Mouse (Mus musculus): ENCODE measurements around the gene Tcf12. TPM values are rescaled to one million over a fixed set of nuclear protein-coding genes. Genes with fewer than 3 reads are reported as not detected.
A peak's percentile ranks its signal among the peaks of the same experiment; 100 is the strongest.

Gene Tcf12
- polyA plus RNA-seq, 1 experiment from 2014 or later, result 64.8 TPM

DNA sequence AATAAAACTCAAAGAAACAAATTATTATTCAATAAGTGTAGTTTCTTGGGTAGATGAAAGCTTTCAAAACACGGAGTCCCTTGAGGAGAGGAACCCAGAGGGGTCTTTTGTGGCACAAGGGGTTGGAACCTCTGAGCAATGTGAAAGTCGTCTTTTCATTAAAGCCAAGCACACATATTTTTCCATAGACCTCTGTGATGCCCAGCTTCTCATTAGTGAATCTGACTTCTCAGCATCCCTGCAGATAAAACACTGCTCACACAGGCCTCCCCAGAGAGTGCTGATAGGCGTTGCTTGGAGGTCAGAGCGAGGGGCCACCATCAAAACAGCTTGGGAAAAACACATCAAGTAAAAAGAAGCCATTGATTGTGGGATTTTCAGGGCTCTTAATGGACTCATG lies 298.8 kb downstream of the Tcf12 start:
- 59% methylated on average over 4 of the region's 4 CpGs for WGBS

GRCm38 (mm10) chr9:71812402-71812801 lies 299.3 kb downstream of the Tcf12 start:
- 37% methylated on average over 4 of the region's 4 CpGs for WGBS
- H3K4me3 ChIP-seq, result no peak overlapping the region
- no peaks in the 10 kb centered on the region for H3K27me3 ChIP-seq (ENCODE audit: insufficient read depth, poor library complexity, severe bottlenecking)
- no peak overlapping the region for H3K27ac ChIP-seq
- H3K4me1 ChIP-seq, result peaks cover 11% of the 10 kb centered on the region
- no peaks in the 10 kb centered on the region for H3K36me3 ChIP-seq
- DNase-seq (ENCODE audit: low spot score), result no peak
- H3K9me3 ChIP-seq, result no peaks in the 10 kb centered on the region

More for the DNA sequence above, 298.8 kb downstream of the Tcf12 start:
- Histone ChIP-seq H3K27me3 (ENCODE audit: insufficient read depth, poor library complexity, severe bottlenecking) (no peaks in the 10 kb centered on the region), H3K9me3 (no peaks in the 10 kb centered on the region), H3K36me3 (no peaks in the 10 kb centered on the region), H3K4me1 (peaks cover 11% of the 10 kb centered on the region), H3K4me3 (no peak overlapping the region), H3K27ac (no peak overlapping the region)
- DNase-seq (ENCODE audit: low spot score), result no peak

DNA sequence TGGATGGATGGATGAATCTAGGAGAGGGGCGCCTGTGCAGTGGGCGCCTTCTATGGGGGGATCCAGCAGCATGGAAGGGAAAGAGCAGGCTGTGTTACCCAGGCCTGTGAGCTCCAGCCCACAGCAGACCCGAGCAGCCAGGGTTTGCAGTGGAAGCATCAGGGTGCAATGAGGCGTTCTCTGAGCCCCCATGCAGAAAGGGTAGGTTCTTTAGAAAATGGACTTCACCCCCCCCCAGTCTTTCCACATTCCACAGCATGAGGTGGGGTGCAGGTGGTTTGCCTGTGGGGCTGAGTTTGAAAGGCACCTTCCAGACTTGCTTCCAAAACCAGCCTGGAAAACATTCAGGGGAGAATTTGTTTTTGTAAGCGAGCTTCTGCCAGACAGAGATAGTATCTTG lies 300.3 kb downstream of the Tcf12 start:
- Histone ChIP-seq H3K27me3 (ENCODE audit: insufficient read depth, poor library complexity, severe bottlenecking) (no peaks in the 10 kb centered on the region), H3K4me1 (peaks cover 11% of the 10 kb centered on the region), H3K4me3 (no peak overlapping the region), H3K27ac (no peak overlapping the region), H3K9me3 (no peaks in the 10 kb centered on the region), H3K36me3 (no peaks in the 10 kb centered on the region)
- DNase-seq (ENCODE audit: low spot score), result no peak
- WGBS, result 67% methylated on average over 5 of the region's 5 CpGs

DNA sequence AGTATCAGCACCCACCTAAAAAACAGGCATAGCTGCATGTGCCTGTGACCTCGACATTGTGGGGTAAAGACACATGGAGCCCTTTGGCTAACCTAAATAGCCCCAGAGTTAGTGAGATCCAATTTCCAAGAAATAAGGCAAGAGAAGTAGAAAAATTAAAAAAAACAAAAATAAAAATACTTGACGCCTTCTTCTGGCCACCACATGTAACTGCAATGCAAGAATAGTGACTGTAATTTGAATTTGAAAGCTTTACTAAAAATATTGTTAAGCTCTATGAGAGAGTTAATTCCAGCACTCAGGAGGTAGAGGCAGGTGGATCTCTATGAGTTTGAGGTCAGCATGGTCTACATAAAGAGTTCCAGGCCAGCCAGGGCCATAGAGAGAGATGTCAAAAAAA lies 300.9 kb downstream of the Tcf12 start:
- H3K36me3 ChIP-seq, result no peaks in the 10 kb centered on the region
- no peaks in the 10 kb centered on the region for H3K9me3 ChIP-seq
- no peak for DNase-seq (ENCODE audit: low spot score)
- no peak overlapping the region for H3K4me3 ChIP-seq
- 72% methylated on average over 2 of the region's 2 CpGs for WGBS
- peaks cover 18% of the 10 kb centered on the region for H3K4me1 ChIP-seq
- no peak overlapping the region for H3K27ac ChIP-seq
- H3K27me3 ChIP-seq (ENCODE audit: insufficient read depth, poor library complexity, severe bottlenecking), result no peaks in the 10 kb centered on the region

DNA sequence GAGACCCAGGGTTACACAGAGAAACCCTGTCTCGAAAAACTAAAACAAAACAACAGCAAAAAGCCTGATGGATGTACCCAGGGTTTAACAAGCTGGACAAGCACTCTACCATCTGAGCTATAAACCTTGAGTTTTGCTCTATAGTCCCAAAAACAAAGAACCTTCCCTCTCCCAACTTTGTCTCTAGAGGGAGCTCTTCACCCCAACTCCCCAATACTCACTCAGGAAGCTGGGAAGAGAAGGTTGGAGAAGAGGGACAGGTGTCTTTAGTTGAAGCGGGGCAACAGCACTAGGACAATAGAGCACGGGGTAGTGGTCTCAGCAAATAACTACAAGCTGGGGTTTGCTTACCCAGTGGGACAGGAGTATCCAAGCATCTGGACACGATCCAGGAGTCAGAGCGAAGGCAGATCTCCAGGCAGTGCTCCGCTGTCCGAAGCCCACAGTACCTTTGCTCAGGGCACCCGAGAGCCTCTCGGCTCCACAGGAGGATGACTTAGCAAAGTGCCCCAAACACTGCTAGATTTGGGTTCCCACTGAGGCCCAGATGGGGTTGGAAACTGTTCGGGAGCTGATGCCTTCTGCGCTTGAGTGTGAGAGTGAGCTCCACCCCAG lies 302.9 kb downstream of the Tcf12 start:
- H3K4me1 ChIP-seq, result peaks cover 29% of the 10 kb centered on the region

DNA sequence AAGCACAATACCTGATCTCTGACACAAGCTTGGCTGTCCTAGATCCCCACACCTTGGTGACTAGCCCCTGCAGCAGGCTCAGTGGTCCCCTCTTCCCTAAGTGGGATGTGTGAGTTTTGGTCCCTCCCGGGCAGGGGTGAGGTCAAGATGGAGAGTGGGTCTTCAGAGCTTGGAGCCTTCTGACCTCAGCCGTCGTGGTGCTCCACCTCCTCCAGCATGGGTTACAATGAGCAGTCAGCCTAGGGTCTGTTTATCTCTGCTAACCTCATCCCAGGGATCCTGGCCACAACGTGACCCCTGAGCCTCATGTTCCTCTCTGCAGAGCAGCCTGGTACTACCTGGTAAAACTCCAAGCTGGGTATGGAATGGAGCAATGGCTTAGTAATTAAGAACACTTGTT lies 303.9 kb downstream of the Tcf12 start:
- Histone ChIP-seq H3K4me1 (peaks cover 36% of the 10 kb centered on the region), H3K9me3 (no peaks in the 10 kb centered on the region), H3K27ac (no peak overlapping the region), H3K36me3 (no peaks in the 10 kb centered on the region), H3K4me3 (no peak overlapping the region), H3K27me3 (ENCODE audit: insufficient read depth, poor library complexity, severe bottlenecking) (no peaks in the 10 kb centered on the region)
- no peak for DNase-seq (ENCODE audit: low spot score)
- WGBS, result 48% methylated on average over 4 of the region's 4 CpGs

More for the DNA sequence above, 302.9 kb downstream of the Tcf12 start:
- H3K36me3 ChIP-seq, result no peaks in the 10 kb centered on the region
- 0 out of 2 replicates have a peak overlapping the region, but pooled peaks have one; percentile 19 for H3K27ac ChIP-seq
- no peak for DNase-seq (ENCODE audit: low spot score)
- H3K9me3 ChIP-seq, result no peaks in the 10 kb centered on the region
- no peaks in the 10 kb centered on the region for H3K27me3 ChIP-seq (ENCODE audit: insufficient read depth, poor library complexity, severe bottlenecking)
- WGBS, result 39% methylated on average over 11 of the region's 11 CpGs
- H3K4me3 ChIP-seq, result peak overlapping the region; percentile 45

DNA sequence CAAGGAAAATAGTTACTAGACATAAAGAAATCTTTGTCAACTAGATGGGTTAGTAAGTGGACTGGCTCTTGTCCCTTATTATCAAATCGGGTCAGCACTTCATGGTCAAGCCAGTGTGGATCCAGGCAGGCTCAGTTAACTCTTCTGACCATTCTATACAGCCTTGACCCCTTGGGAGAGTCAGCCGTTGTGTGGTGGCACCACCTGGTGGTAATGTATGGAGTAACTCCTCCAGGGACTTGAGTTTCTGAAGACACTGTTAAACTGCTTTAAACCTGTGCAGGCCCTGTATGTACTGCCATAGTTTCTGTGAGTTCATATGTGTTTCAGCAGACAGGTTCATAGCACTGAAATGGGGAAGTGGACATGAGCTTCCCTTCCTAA lies 305.3 kb downstream of the Tcf12 start:
- H3K4me3 ChIP-seq, result no peak overlapping the region
- 6% methylated on average over 2 of the region's 2 CpGs for WGBS
- no peaks in the 10 kb centered on the region for H3K36me3 ChIP-seq
- H3K9me3 ChIP-seq, result no peaks in the 10 kb centered on the region
- peak; percentile 89 for DNase-seq (ENCODE audit: low spot score)
- H3K27ac ChIP-seq, result 0 out of 2 replicates have a peak overlapping the region, but pooled peaks have one; percentile 65
- 0 out of 2 replicates have a peak, but pooled peaks cover 11% of the 10 kb centered on the region for H3K27me3 ChIP-seq (ENCODE audit: insufficient read depth, poor library complexity, severe bottlenecking)
- H3K4me1 ChIP-seq, result peaks cover 33% of the 10 kb centered on the region

DNA sequence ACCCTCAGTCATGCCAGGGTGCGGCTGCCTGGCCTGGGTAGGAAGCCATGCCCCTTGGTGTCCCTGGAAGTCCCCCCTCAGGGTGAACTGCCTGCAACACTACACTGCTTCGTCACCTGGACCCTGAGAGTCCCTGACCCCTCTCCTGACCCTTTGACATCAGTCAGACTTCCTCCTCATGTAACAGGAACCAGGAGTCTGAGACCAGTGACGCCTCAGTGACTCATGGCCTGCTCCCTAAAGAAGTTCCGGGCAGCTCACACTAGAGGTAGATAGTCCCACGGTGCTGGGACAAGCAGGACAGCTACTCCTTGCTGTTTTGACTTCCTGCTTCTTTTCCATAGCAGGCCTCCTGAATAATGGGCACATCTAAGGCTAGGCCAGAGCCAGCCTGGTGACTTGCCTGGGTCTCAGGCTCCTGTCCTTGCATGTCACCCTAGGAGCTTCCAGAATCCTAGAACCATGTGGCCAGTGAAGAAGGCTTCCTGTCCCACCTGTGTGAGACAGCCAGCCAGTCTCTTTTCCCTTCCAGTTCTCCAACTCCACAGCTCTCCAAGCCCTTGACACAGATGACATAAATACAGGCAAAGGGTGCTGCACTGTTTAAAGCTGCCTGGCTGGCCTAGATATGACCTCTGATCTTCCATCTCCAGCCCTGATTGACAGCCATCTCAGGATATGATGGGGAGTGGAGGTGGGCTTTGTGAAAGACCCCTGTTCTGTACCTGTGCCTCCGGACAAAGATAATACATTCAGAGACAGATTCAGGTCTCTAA lies 305.8 kb downstream of the Tcf12 start:
- H3K27ac ChIP-seq, result peak overlapping the region; percentile 65; the same call in 1 of the 2 replicates
- H3K27me3 ChIP-seq (ENCODE audit: insufficient read depth, poor library complexity, severe bottlenecking), result 0 out of 2 replicates have a peak, but pooled peaks cover 14% of the 10 kb centered on the region
- H3K9me3 ChIP-seq, result no peaks in the 10 kb centered on the region
- peaks cover 36% of the 10 kb centered on the region for H3K4me1 ChIP-seq
- no peak for DNase-seq (ENCODE audit: low spot score)
- WGBS, result 57% methylated on average over 6 of the region's 6 CpGs
- H3K4me3 ChIP-seq, result no peak overlapping the region
- H3K36me3 ChIP-seq, result no peaks in the 10 kb centered on the region

DNA sequence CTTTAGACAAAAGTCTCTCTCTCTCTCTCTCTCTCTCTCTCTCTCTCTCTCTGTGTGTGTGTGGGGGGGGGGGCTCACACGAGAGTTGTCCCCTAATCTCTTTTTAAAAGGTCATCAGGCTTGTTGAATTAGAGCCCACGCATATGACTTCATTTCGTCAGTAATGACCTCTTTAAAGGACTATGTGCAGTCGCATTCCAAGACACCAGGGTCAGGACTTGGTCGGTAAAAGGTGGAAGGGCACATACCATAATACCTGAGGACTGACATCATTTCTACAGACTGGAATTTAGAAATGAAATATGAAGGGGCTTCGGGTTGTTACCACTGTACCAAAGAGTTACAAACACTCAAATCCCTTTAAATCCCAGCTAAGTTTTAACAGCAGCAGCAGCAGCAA lies 307.6 kb downstream of the Tcf12 start:
- 29% methylated on average over 6 of the region's 6 CpGs for WGBS
- H3K4me1 ChIP-seq, result peaks cover 32% of the 10 kb centered on the region
- H3K4me3 ChIP-seq, result no peak overlapping the region
- H3K27me3 ChIP-seq (ENCODE audit: insufficient read depth, poor library complexity, severe bottlenecking), result 0 out of 2 replicates have a peak, but pooled peaks cover 14% of the 10 kb centered on the region
- no peaks in the 10 kb centered on the region for H3K36me3 ChIP-seq
- no peaks in the 10 kb centered on the region for H3K9me3 ChIP-seq
- DNase-seq (ENCODE audit: low spot score), result no peak
- peak overlapping the region; percentile 47; the same call in 1 of the 2 replicates for H3K27ac ChIP-seq

DNA sequence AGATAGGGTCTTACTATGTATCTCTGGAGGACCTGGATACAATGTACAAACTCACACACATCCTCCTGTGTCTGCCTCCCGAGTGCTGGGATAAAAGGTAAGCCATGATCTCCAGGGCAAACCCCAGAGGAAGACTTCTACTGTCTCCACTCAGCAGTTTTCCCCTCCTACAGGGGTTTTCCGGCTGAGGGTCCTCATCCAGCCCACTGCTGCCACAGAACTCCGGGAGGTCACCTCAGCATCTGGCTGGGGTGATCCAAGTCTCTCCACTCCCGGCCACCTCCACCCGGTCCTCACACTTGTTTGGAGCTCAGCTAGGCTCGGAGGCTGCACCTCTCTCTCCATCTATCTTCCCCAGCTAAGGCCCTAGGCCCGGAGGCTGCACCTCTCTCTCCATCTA lies 308.4 kb downstream of the Tcf12 start:
- 56% methylated on average over 7 of the region's 7 CpGs for WGBS
- Histone ChIP-seq H3K4me3 (no peak overlapping the region), H3K9me3 (no peaks in the 10 kb centered on the region), H3K27me3 (ENCODE audit: insufficient read depth, poor library complexity, severe bottlenecking) (0 out of 2 replicates have a peak, but pooled peaks cover 14% of the 10 kb centered on the region), H3K36me3 (no peaks in the 10 kb centered on the region), H3K27ac (peak overlapping the region; percentile 53; the same call in 1 of the 2 replicates), H3K4me1 (peaks cover 27% of the 10 kb centered on the region)
- no peak for DNase-seq (ENCODE audit: low spot score)

- Histone ChIP-seq H3K4me1 (peaks cover 15% of the 10 kb centered on the region), H3K36me3 (no peaks in the 10 kb centered on the region), H3K27me3 (ENCODE audit: insufficient read depth, poor library complexity, severe bottlenecking) (0 out of 2 replicates have a peak, but pooled peaks cover 14% of the 10 kb centered on the region), H3K4me3 (no peak overlapping the region), H3K27ac (no peak overlapping the region; the same call in 1 of the 2 replicates), H3K9me3 (no peaks in the 10 kb centered on the region)
- WGBS, result 80% methylated on average over 5 of the region's 5 CpGs
- DNase-seq (ENCODE audit: low spot score), result no peak
These were observed 312.1 kb downstream of the Tcf12 start for GRCm38 (mm10) chr9:71799598-71799997.

DNA sequence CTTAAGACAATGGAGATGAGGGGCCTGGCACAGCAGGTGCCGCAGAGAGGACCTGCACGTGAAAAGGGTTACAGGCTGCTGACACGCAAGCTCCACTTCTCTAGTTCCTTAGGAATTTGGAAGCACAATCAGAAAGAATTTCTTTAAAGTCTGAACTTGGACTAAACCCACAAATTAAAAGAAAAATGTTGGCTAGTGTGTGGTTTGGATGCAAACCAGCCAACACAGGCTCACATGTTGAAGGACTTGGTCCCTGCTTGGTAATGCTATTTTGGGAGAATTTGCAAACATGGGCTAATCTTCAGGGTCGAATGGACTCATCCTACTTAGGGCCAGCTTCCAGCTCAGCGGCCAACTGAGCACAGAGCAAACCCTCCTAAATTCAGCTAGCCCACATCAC lies 313.5 kb downstream of the Tcf12 start:
- Histone ChIP-seq H3K36me3 (no peaks in the 10 kb centered on the region), H3K4me1 (peaks cover 4% of the 10 kb centered on the region), H3K27ac (no peak overlapping the region), H3K4me3 (no peak overlapping the region), H3K9me3 (no peaks in the 10 kb centered on the region), H3K27me3 (ENCODE audit: insufficient read depth, poor library complexity, severe bottlenecking) (0 out of 2 replicates have a peak, but pooled peaks cover 14% of the 10 kb centered on the region)
- no peak for DNase-seq (ENCODE audit: low spot score)
- WGBS, result 72% methylated on average over 5 of the region's 5 CpGs

Measured in heart, embryonic 10.5 days (tissue).